Mouse (Mus musculus) testis, adult 2 months (tissue): ENCODE measurements around the gene Lrrc7. TPM values are rescaled to one million over a fixed set of nuclear protein-coding genes. Genes with fewer than 3 reads are reported as not detected.

ENCODE experiments used
- H3K27ac ChIP-seq: fragments of 200-500 bp; 2 replicates; pipeline ENCODE4 v1.5.1; 2012; ENCODE audit warnings: low read depth, low read length; ENCODE audit not compliant: control insufficient read depth, insufficient read depth
- H3K27me3 ChIP-seq: fragments of 200-500 bp; 2 replicates; pipeline ENCODE4 v1.6.1; 2012; ENCODE audit warnings: mild to moderate bottlenecking, low read length, moderate library complexity; ENCODE audit not compliant: control insufficient read depth, insufficient read depth
- H3K36me3 ChIP-seq: fragments of 200-500 bp; 2 replicates; pipeline ENCODE4 v1.6.1; 2012; ENCODE audit warnings: mild to moderate bottlenecking, low read length; ENCODE audit not compliant: control insufficient read depth, insufficient read depth
- H3K4me1 ChIP-seq: fragments of 200-500 bp; 2 replicates; pipeline ENCODE4 v1.6.1; 2012; ENCODE audit warnings: low read length; ENCODE audit not compliant: control insufficient read depth, insufficient read depth
- H3K4me3 ChIP-seq: fragments of 200-500 bp; 2 replicates; pipeline ENCODE4 v1.5.1; 2012; ENCODE audit warnings: low read depth, mild to moderate bottlenecking, low read length, moderate library complexity, mixed read lengths; ENCODE audit not compliant: control insufficient read depth
- CTCF ChIP-seq: fragments of 200-500 bp; IDR thresholded peaks from 2 replicates; pipeline ENCODE4 v1.5.1; 2012; ENCODE audit warnings: low read depth, mild to moderate bottlenecking, inconsistent platforms, low read length, moderate library complexity; ENCODE audit not compliant: control insufficient read depth, insufficient read depth, insufficient replicate concordance
- POLR2A ChIP-seq: fragments of 200-500 bp; IDR thresholded peaks from 2 replicates; pipeline ENCODE4 v1.6.1; 2012; ENCODE audit warnings: low read depth, mild to moderate bottlenecking, inconsistent platforms, low read length, moderate library complexity; ENCODE audit not compliant: control insufficient read depth
- polyA plus RNA-seq: library from polyadenylated mRNA; depleted of rRNA; stranded (reverse); fragments of >200 nt; gene quantifications from 2 replicates; pipeline ENCODE4 v1.2.3, GENCODE M21; 2012

Gene Lrrc7
- polyA plus RNA-seq, 1 experiment = 0.02 TPM

DNA sequence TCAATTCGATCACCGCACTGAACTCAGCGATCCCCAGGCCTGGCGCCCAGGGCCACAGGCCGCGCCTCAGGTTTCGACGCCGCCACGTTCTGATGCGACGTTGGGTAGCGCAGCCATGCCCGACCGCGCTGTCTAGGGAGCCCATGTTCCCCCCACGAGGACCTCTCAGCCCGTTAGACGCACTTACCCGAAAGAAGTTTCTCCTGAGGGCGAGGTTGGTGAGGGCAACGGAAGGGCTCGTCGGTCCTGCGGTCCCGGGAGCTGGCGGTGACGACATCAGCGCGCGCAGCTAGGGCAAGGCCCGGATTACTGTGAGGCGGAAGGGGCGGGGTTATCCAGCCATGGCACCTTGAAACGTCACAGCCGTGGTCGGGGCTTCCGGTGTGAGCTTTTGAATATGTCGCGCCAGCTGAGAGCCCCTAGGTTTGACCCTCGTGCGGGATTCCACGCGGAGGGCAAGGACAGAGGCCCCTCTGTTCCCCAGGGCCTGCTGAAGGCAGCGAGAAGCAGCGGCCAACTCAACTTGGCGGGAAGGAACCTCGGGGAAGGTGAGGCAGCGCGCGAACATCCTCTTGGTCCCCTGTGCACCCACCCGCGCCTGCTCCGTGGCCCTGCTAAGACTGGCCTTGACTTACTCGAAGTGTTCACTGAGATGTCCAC, 525.6 kb downstream of the Lrrc7 start, which contains the start of the genes Srsf11 and Lrrc40:
Gene Srsf11 (minus strand): TSS at position 311 of the 660 bp plus-strand sequence.
Gene Lrrc40 (plus strand): TSS at position 334 of the 660 bp plus-strand sequence.
- Histone ChIP-seq H3K36me3 (peaks cover 1% of the 10 kb centered on the region; the same call in 1 of the 2 replicates), H3K4me1 (no peaks in the 10 kb centered on the region), H3K27me3 (no peaks in the 10 kb centered on the region), H3K27ac (peak within 1 kb of the TSS; percentile 100), H3K4me3 (peak within 1 kb of the TSS; percentile 99)
- TF ChIP-seq CTCF = no peak
- peak; percentile 96 for TF ChIP-seq POLR2A

DNA sequence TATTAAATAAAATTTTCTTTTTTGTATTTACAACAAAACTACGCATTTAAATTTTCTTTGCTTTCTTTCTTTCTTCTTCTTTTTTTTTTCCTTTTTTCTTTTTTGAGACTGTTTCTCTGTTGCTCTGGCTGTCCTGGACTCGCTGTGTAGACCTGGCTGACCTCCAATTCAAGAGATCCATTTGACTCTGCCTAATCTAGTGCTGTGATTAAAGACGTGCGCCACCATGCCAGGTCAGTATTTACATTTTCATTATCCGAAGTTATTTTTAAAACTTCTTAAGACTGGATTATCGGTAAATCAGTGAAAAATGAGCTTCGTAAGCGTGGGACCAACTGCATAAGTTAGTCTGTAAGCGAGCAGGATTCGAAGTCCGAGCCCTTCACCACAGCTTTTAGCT, 526.2 kb downstream of the Lrrc7 start:
- H3K27me3 ChIP-seq = no peaks in the 10 kb centered on the region
- peak overlapping the region; percentile 100 for H3K27ac ChIP-seq
- peak overlapping the region; percentile 99 for H3K4me3 ChIP-seq
- peaks cover 1% of the 10 kb centered on the region; the same call in 1 of the 2 replicates for H3K36me3 ChIP-seq
- TF ChIP-seq POLR2A (no peak), CTCF (no peak)
- H3K4me1 ChIP-seq = no peaks in the 10 kb centered on the region
